Mouse (Mus musculus) urinary bladder, postnatal 4 days (tissue): ENCODE measurements around the gene Spint2.

Experiments
- DNase-seq, 2 experiments: peaks; one replicate each; pipeline ENCODE4 v3.0.0; 2021 to 2022; ENCODE audit warnings: low spot score in 2 of 2

The Spint2 gene

DNA sequence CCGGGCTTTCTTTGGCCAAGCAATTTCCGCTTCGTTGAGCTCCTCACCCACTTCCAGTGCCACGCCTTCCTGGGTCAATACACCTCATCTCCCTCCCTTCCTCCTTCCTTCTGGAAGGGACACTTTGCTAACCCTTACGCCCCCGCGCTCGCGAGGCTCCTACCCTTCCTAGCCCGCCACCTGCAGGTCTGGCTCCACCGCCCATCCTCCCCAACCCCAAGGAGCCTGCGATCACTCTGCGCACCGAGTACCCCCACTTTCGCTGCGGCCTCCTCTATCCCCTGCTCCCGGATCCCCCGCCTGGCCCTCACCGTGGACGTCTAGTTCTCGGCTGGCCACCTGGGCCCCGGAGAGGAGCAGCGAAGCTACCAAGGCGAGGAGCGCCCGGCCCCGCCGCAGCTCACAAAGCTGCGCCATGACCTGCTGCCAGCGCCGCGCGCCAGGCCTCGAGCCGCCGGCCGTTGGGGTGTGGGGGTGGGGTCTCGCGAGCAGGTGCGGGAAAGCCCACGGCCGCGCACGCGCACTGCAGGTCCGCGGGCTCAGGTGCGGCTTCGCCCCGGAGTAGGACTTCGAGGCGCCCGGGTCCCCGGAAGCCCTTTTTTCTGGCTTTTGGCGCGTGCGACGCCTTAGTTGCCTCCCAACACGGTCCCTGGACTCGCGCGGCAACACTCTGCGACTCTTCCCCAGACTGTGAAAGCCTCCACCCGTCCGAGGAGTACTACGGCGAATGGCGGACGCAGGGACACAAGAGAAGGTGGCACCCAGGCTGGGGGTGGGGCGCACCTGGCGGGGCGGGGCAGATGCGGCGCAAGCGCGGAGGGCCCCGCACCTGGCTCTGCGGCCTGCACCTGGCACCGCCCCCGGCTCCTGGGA, at the start of gene Spint2:
Spint2 (minus strand) TSS at position 712 of the 873 bp plus-strand sequence.
- DNase-seq: peak; percentile 80 to 81

GRCm38 (mm10) chr7:29328984-29329383, 47.3 kb upstream of the Spint2 start:
- DNase-seq: no peak

DNA sequence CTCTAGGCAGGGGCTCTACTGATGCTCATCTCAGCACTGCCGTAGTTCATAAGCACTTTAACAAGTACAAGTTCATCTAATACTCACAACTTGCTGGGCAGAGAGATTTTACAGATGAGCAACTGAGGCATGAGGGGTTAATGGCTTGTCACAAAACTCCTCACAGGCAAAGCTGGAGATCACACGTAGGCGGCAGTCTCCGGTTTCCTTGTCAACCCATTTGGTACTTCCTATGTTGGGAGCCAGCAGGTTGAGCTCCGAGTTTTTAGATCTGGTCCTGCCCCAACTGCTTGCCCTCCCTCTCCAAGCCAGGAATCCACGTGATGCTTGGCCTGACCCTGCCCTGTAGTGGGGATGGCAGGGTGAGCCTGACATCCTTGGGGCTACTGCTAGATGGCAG, 45.4 kb upstream of the Spint2 start:
- no peak for DNase-seq

GRCm38 (mm10) chr7:29319337-29320307, 37.9 kb upstream of the Spint2 start:
- no peak for DNase-seq

- peak in 1 of 2 experiments; percentile 77 for DNase-seq
Observed at GRCm38 (mm10) chr7:29318115-29318911, 36.6 kb upstream of the Spint2 start.

GRCm38 (mm10) chr7:29317558-29317957, 35.8 kb upstream of the Spint2 start:
- DNase-seq: peak; percentile 69 to 75

DNA sequence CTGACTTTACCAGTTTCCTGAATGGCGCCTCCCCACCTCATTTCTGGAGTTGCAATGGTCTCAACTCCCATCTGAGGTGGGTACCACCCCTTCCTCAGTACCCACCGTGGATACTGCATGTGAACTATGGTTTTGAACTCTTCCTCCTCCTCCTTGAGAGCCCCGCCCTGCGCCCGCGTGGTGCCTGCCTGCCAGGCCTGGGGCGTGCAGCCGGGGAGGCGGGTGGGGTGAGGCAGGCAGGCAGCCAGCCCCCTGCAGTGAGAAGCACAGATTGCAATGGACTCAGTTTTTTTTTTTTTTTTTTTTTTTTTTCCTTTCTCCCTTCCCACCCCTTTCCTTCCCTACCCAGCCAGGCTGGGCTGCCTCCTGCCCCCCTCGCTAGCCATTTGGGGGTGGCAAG, 35.3 kb upstream of the Spint2 start:
- peak in 1 of 2 experiments; percentile 60 for DNase-seq

- DNase-seq: no peak
Observed at GRCm38 (mm10) chr7:29316137-29316734, 34.5 kb upstream of the Spint2 start.

DNA sequence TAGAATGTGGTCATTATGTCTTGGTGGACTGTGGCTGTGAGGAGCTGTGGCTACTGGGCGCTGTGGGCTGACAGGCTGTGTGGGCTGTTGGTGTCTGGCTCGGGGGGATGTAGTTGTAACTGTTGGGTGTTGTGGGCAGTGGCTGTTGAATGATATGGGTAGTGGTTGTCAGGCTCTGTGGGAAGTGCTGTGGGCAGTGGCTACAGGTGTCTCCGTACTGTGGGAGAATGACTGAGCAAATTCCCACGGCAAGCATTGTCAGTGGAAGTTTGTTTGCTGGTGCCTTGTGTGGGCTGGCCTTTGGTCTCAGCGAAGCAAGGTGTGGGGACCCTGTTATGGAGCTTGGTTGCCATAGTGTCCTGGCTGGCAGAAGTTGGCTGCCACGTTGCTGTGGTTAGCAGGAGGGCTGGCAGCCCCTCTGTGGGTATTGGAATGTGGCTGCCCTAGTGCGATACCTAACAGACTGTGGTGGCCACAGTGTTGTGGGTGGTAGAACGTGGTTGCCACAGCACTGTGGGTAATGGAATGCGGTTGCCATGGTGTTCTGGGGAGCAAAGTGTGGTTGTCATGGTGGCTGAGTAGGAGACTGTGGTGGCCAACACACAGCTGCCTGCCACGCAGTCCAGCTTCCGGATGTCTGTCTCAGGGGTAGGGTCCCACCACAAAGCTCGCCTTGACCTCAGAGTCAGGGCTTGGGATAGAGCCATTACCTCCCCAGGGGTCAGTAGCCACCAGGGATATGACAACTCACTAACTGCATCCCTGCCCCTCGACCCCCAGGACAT, 33.3 kb upstream of the Spint2 start:
- no peak for DNase-seq

- DNase-seq: no peak
Observed at GRCm38 (mm10) chr7:29313572-29314261, 32.0 kb upstream of the Spint2 start.

GRCm38 (mm10) chr7:29313051-29313450, 31.3 kb upstream of the Spint2 start:
- DNase-seq: no peak

DNA sequence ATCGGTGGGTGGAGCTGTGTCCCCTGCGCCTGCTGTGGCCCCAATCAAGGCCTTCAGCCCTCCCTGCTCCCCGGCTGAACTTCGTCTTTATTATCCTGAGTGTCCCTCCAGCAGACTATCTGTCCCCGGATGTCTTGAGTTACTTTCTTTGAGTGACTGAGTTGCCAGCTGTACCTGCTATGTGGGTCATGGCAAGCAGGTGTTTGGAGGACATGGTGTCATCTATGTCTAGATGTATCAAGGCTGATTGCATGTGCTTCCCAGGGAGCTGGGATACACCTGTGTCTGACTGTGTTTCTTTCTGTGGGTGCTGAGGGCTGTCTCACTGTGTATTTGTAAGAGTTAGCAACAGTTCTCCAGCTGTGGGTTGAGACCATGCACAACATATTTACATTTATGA, 28.0 kb upstream of the Spint2 start:
- no peak for DNase-seq

DNA sequence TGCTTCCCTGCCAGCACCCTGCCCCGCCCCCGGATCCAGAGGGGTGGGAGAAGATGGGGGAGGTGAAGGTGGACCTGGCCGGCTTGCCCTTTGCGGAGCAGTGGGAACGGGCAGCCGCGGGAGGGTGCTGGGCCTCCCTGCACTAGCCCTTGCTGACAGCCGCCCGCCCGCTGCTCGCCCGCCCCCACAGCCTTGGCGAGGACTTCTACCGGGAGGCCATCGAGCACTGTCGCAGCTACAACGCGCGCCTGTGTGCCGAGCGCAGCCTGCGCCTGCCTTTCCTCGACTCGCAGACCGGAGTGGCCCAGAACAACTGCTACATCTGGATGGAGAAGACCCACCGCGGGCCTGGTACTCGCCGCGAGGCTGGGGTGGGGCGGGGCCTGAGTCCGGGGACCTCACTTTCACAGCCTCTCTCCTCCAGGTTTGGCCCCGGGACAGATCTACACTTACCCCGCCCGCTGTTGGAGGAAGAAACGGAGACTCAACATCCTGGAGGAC, 27.6 kb upstream of the Spint2 start:
- DNase-seq: no peak

DNA sequence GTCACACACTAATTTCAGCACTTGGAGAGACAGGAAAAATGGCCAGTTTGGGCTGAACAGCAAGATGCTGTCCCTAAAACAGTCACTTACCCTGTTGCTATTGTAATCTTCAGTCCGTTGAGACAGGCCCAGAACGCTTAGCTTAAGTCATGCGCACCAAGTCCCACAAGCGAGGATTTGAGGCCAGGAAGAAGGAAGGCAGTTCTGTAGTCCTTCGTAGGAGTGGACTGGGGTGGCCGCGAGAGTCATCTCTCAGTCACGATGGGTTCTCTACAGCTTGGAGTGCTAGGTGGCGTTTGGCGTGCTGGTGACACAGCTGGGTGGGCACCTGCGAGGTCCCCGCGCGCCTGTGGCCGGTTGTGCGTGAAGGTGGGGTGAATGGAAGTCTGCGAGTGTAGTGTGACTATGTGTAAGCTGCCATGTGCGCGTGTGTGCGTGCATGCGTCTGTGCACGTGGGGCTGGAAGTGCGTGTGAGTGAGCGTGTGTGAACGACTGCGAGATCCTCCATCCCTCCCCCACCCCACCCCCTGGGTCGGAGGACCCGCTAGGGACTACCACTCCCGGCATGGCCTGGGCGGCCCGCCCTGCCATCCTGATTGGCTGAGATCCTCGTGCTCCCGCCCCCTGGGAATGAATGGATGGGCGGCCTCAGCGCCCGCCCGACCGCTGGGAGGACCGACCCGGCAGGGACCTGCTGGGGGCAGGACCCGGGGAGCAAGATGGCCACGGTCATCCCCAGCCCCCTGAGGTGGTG, 25.8 kb upstream of the Spint2 start:
- peak; percentile 88 to 91 for DNase-seq

- DNase-seq: no peak
Observed at GRCm38 (mm10) chr7:29306619-29307018, 24.9 kb upstream of the Spint2 start.

DNA sequence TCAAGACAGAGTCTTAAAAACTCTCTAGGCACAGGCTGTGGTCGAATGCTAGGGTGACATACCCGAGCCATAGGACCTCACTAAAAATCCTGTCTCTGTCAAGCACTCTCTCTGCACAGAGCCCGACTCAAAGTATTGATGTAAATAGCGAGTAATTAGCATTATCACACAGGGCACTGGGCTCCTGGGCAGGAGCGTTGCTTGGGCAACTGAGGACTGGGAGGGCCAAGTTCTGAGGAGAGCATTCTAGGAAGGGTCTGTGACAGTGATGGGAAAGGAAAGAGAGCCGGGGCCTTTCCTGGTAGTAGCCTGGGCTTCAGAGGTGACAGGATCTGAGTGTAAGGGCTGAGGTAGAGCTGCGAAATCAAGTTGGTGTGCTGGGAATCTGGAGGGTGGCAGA, 24.4 kb upstream of the Spint2 start:
- no peak for DNase-seq

GRCm38 (mm10) chr7:29305263-29305988, 23.7 kb upstream of the Spint2 start:
- DNase-seq: no peak
